ENCODE assay signal across 11 mouse cellular contexts in the genomic region with DNA sequence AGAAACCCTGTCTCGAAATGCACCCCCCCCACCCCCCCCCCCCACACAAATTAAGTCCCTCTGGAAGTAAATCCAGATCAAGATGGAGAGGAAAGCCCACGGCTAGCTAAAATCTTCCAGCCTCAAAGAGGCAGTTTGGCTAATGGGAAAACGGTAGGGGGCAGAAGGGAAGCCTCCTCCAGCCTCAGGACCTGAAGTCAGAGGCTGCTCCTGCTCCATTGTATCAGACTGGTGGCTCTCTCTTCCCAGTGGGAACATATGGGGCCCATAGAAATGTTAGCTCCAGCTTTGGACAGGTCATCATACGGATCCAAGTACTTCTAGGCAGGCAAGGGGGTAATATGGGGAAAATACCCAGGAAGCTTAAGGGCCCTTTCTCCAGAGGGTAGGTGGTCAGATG. TPM values are rescaled to one million over a fixed set of nuclear protein-coding genes. Genes with fewer than 3 reads are reported as not detected.
DNase-seq lines count a peak whose midpoint lies in the region; ATAC-seq and TF ChIP-seq lines count a peak whose summit lies in the region.
"Had no signal": no experiment of that assay in that cellular context is flagged by ENCODE, and none has a peak within 500 bp of the region (broad histone marks: within the 10 kb centered on the region; RNA-seq: fewer than 3 reads in every experiment).

No protein-coding gene starts in this region.

- H3K36me3 ChIP-seq in heart, embryonic 10.5 days: peaks cover 17% of the 10 kb centered on the region
- H3K36me3 ChIP-seq in lung, embryonic 14.5 days (ENCODE audit: insufficient read depth): peaks cover 19% of the 10 kb centered on the region
- H3K36me3 ChIP-seq in liver, embryonic 13.5 days: peaks cover 85% of the 10 kb centered on the region

- H3K9me3 ChIP-seq in heart, embryonic 10.5 days: no peaks in the 10 kb centered on the region
- no peaks in the 10 kb centered on the region for H3K9me3 ChIP-seq in lung, embryonic 14.5 days (ENCODE audit: low read depth, low read length)
- no peaks in the 10 kb centered on the region for H3K9me3 ChIP-seq in liver, embryonic 13.5 days (replicated peaks)

- no peak for DNase-seq in heart, embryonic 10.5 days (ENCODE audit: low spot score)
- no peak for DNase-seq in heart, adult 11 months
- no peak for DNase-seq in lung, embryonic 14.5 days
- no peak for DNase-seq in lung, adult 18-20 months
- peak; percentile 31 for DNase-seq in R1 (ENCODE audit: low read depth, low spot score)
- no peak for DNase-seq in liver, embryonic 13.5 days
- DNase-seq: forebrain, postnatal 0 days; kidney, adult 9 months; lung, postnatal 10 days had no signal

- no peak for ATAC-seq in lung, embryonic 14.5 days (ENCODE audit: insufficient read depth)
- no peak for ATAC-seq in liver, embryonic 13.5 days (ENCODE audit: low read depth)
- ATAC-seq in CD4-positive, CD25-positive, alpha-beta regulatory T cell, adult 4 months: no peak
- ATAC-seq: activated CD4-positive, CD25-positive, alpha-beta regulatory T cell, adult 4 months had no signal

- H3K4me1 ChIP-seq in heart, embryonic 10.5 days: peaks cover 35% of the 10 kb centered on the region
- H3K4me1 ChIP-seq in lung, embryonic 14.5 days (ENCODE audit: insufficient read depth): peaks cover 3% of the 10 kb centered on the region; the same call in 1 of the 2 replicates
- peaks cover 90% of the 10 kb centered on the region for H3K4me1 ChIP-seq in liver, embryonic 13.5 days (replicated peaks)

- no peak overlapping the region for H3K9ac ChIP-seq in lung, embryonic 14.5 days
- peak overlapping the region; percentile 94 for H3K9ac ChIP-seq in liver, embryonic 13.5 days
- H3K9ac ChIP-seq: forebrain, postnatal 0 days had no signal

- peak overlapping the region; percentile 31; the same call in 1 of the 2 replicates for H3K4me2 ChIP-seq in lung, embryonic 14.5 days
- peak overlapping the region; percentile 85 for H3K4me2 ChIP-seq in liver, embryonic 13.5 days

- H3K4me3 ChIP-seq in heart, embryonic 10.5 days: peak overlapping the region; percentile 36
- no peak overlapping the region; the same call in 1 of the 2 replicates for H3K4me3 ChIP-seq in lung, embryonic 14.5 days (ENCODE audit: low read depth, low read length)
- peak overlapping the region; percentile 89 for H3K4me3 ChIP-seq in liver, embryonic 13.5 days (replicated peaks)

- H3K27ac ChIP-seq in heart, embryonic 10.5 days: no peak overlapping the region
- H3K27ac ChIP-seq in lung, embryonic 14.5 days (ENCODE audit: low read depth): no peak overlapping the region
- peak overlapping the region; percentile 99 for H3K27ac ChIP-seq in liver, embryonic 13.5 days

- no peak for TF ChIP-seq CTCF in lung, embryonic 14.5 days (IDR thresholded peaks at IDR 0.05; ENCODE audit: low read depth)

- no peaks in the 10 kb centered on the region for H3K27me3 ChIP-seq in heart, embryonic 10.5 days (ENCODE audit: insufficient read depth, poor library complexity, severe bottlenecking)
- no peaks in the 10 kb centered on the region for H3K27me3 ChIP-seq in lung, embryonic 14.5 days (ENCODE audit: insufficient read depth, low read length)
- no peaks in the 10 kb centered on the region for H3K27me3 ChIP-seq in liver, embryonic 13.5 days

- 71% methylated on average over 4 of the region's 4 CpGs for WGBS in heart, embryonic 10.5 days
- 56% methylated on average over 4 of the region's 4 CpGs for WGBS in lung, embryonic 14.5 days
- 68% methylated on average over 4 of the region's 4 CpGs for WGBS in liver, embryonic 13.5 days (ENCODE audit: insufficient replicate concordance)

RNA-seq across cellular contexts. Expression of gene Tmcc2, which starts 25.4 kb away (rescaled TPM):
- 10.1 and 12.6 TPM in 2 replicates for polyA plus RNA-seq in heart, embryonic 10.5 days (2016; fragmentation: Nextera tagmentation; extraction: Ambion mirVana)
- polyA plus RNA-seq in lung, embryonic 14.5 days (2014; fragmentation: Nextera tagmentation; extraction: Ambion mirVana): 8.2 and 10.3 TPM in 2 replicates
- 456 and 511 TPM in 2 replicates for polyA plus RNA-seq in liver, embryonic 13.5 days (2015; fragmentation: Nextera tagmentation; extraction: Ambion mirVana)
- polyA plus RNA-seq in CD4-positive, CD25-positive, alpha-beta regulatory T cell, adult 4 months (2017; shearing (Covaris generic)): 1 to 10 TPM; 1.0 to 1.2 TPM

RNA-seq across cellular contexts. Expression of gene Nuak2, which starts 49.7 kb away (rescaled TPM):
- 3.0 and 3.4 TPM in 2 replicates for polyA plus RNA-seq in heart, embryonic 10.5 days (2016; fragmentation: Nextera tagmentation; extraction: Ambion mirVana)
- polyA plus RNA-seq in lung, embryonic 14.5 days (2014; fragmentation: Nextera tagmentation; extraction: Ambion mirVana): 13.5 and 15.4 TPM in 2 replicates
- 1.6 and 1.8 TPM in 2 replicates for polyA plus RNA-seq in liver, embryonic 13.5 days (2015; fragmentation: Nextera tagmentation; extraction: Ambion mirVana)
- polyA plus RNA-seq in CD4-positive, CD25-positive, alpha-beta regulatory T cell, adult 4 months (2017; shearing (Covaris generic)): 1 to 10 TPM; 2.0 to 4.3 TPM

RNA-seq across cellular contexts. Expression of gene Dstyk, which starts 51.7 kb away (rescaled TPM):
- polyA plus RNA-seq in heart, embryonic 10.5 days (2016; fragmentation: Nextera tagmentation; extraction: Ambion mirVana): 10.6 and 10.8 TPM in 2 replicates
- polyA plus RNA-seq in lung, embryonic 14.5 days (2014; fragmentation: Nextera tagmentation; extraction: Ambion mirVana): 16.0 and 18.4 TPM in 2 replicates
- polyA plus RNA-seq in liver, embryonic 13.5 days (2015; fragmentation: Nextera tagmentation; extraction: Ambion mirVana): 3.7 and 3.8 TPM in 2 replicates
- 1 to 10 TPM; 4.9 to 7.1 TPM for polyA plus RNA-seq in CD4-positive, CD25-positive, alpha-beta regulatory T cell, adult 4 months (2017; shearing (Covaris generic))

Comparison
In these comparisons a context has a peak if more than half of its experiments do, and no peak if none do; other contexts are left out.
1. RNA of gene Tmcc2, which starts 25.4 kb away (polyA plus RNA-seq): 456 to 511 TPM in liver, embryonic 13.5 days; 8.2 to 10.3 TPM in lung, embryonic 14.5 days, 10.1 to 12.6 TPM in heart, embryonic 10.5 days and 1.0 to 1.2 TPM in CD4-positive, CD25-positive, alpha-beta regulatory T cell, adult 4 months; every median in the first group is over 10 times any median in the second.